Mouse (Mus musculus): ENCODE data around the gene Lax1. TPM values are rescaled to one million over a fixed set of nuclear protein-coding genes. Genes with fewer than 3 reads are reported as not detected.
A peak's percentile ranks its signal among the peaks of the same experiment; 100 is the strongest.
"Not testable (repeated sequence)": the region's sequence is repeated elsewhere in the genome, so short reads cannot be mapped to it uniquely, and the experiment has no call there.

The Lax1 gene
- total and polyA plus RNA-seq, 2 experiments from 2014 or later, result 0.15 TPM

GRCm38 (mm10) chr1:133711376-133711775 is 21.5 kb upstream of the Lax1 start:
- H3K9ac ChIP-seq (replicated peaks; ENCODE audit: low read depth, low read length), result no peak overlapping the region
- H3K27me3 ChIP-seq (ENCODE audit: control insufficient read depth, insufficient read depth, low read length), result no peaks in the 10 kb centered on the region
- H3K9me3 ChIP-seq (replicated peaks; ENCODE audit: control insufficient read depth, low read length), result no peaks in the 10 kb centered on the region
- TF ChIP-seq EP300 (IDR thresholded peaks at IDR 0.05; ENCODE audit: low read depth) (no peak), CTCF (IDR thresholded peaks at IDR 0.05; ENCODE audit: low read depth) (no peak)
- ATAC-seq (ENCODE audit: insufficient read depth, low read depth), result no peak
- 81% methylated on average over 6 of the region's 6 CpGs for WGBS
- H3K4me3 ChIP-seq (ENCODE audit: low read depth, low read length), result no peak overlapping the region
- peaks cover 26% of the 10 kb centered on the region for H3K36me3 ChIP-seq (replicated peaks; ENCODE audit: control insufficient read depth, insufficient read depth, low read length)
- DNase-seq (ENCODE audit: low spot score), result no peak
- no peaks in the 10 kb centered on the region for H3K4me1 ChIP-seq (ENCODE audit: control insufficient read depth, insufficient read depth)
- no peak overlapping the region for H3K4me2 ChIP-seq (ENCODE audit: low read depth, low read length)
- no peak overlapping the region for H3K27ac ChIP-seq (ENCODE audit: low read depth)

DNA sequence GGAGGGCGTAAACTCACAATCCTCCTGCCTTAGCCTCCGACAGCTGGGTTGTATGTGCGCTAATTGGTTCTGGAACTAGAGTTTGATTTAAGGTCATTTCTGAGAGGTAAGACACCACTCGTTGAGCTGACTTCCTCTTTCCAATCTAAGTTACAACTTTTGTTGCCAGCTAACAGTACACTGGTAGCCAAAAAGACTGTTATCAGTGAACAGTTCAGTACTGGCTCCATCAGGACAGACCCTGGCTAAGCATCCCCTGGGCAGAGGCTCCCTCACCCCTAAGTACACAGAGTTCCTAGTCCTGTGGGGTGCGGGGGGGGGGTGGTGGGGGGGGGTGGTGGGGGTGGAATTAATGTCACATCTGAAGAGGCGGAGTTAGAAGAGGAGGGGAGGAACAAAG is 21.0 kb upstream of the Lax1 start:
- 70% methylated on average over 6 of the region's 6 CpGs for WGBS

GRCm38 (mm10) chr1:133709292-133709691 is 19.4 kb upstream of the Lax1 start:
- no peaks in the 10 kb centered on the region for H3K4me1 ChIP-seq (ENCODE audit: control insufficient read depth, insufficient read depth)
- H3K9me3 ChIP-seq (replicated peaks; ENCODE audit: control insufficient read depth, low read length), result no peaks in the 10 kb centered on the region
- ATAC-seq (ENCODE audit: insufficient read depth, low read depth) (no peak), DNase-seq (ENCODE audit: low spot score) (no peak)
- H3K4me2 ChIP-seq (ENCODE audit: low read depth, low read length), result no peak overlapping the region
- TF ChIP-seq CTCF (IDR thresholded peaks at IDR 0.05; ENCODE audit: low read depth) (no peak), EP300 (IDR thresholded peaks at IDR 0.05; ENCODE audit: low read depth) (no peak)
- 74% methylated on average over 3 of the region's 3 CpGs for WGBS
- H3K27me3 ChIP-seq (ENCODE audit: control insufficient read depth, insufficient read depth, low read length), result no peaks in the 10 kb centered on the region
- H3K36me3 ChIP-seq (replicated peaks; ENCODE audit: control insufficient read depth, insufficient read depth, low read length), result peaks cover 31% of the 10 kb centered on the region
- H3K9ac ChIP-seq (replicated peaks; ENCODE audit: low read depth, low read length), result no peak overlapping the region
- H3K4me3 ChIP-seq (ENCODE audit: low read depth, low read length), result no peak overlapping the region
- no peak overlapping the region for H3K27ac ChIP-seq (ENCODE audit: low read depth)

More for the DNA sequence above, 21.0 kb upstream of the Lax1 start:
- Histone ChIP-seq H3K27me3 (ENCODE audit: control insufficient read depth, insufficient read depth, low read length) (no peaks in the 10 kb centered on the region), H3K4me1 (ENCODE audit: control insufficient read depth, insufficient read depth) (no peaks in the 10 kb centered on the region), H3K4me3 (ENCODE audit: low read depth, low read length) (no peak overlapping the region), H3K9me3 (replicated peaks; ENCODE audit: control insufficient read depth, low read length) (no peaks in the 10 kb centered on the region), H3K36me3 (replicated peaks; ENCODE audit: control insufficient read depth, insufficient read depth, low read length) (peaks cover 31% of the 10 kb centered on the region), H3K4me2 (ENCODE audit: low read depth, low read length) (no peak overlapping the region), H3K27ac (ENCODE audit: low read depth) (no peak overlapping the region), H3K9ac (replicated peaks; ENCODE audit: low read depth, low read length) (no peak overlapping the region)
- no peak for ATAC-seq (ENCODE audit: insufficient read depth, low read depth)
- no peak for DNase-seq (ENCODE audit: low spot score)
- TF ChIP-seq EP300 (IDR thresholded peaks at IDR 0.05; ENCODE audit: low read depth) (no peak), CTCF (IDR thresholded peaks at IDR 0.05; ENCODE audit: low read depth) (no peak)

DNA sequence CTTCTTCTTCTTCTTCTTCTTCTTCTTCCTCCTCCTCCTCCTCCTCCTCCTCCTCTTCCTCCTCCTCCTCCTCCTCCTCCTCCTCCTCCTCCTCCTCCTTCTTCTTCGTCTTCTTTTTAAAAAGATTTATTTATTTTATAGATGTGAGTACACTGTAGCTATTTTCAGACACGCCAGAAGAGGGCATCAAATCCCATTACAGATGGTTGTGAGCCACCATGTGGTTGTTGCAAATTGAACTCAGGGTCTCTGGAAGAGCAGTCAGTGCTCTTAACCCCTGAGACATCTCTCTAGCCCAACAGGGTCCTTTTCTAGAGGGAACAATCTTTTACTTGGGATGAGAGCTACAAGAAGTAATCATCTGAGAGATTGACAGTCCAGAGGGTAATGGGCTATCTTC is 11.9 kb upstream of the Lax1 start:
- H3K4me1 ChIP-seq (ENCODE audit: control insufficient read depth, insufficient read depth); H3K27me3 ChIP-seq (ENCODE audit: control insufficient read depth, insufficient read depth, low read length); H3K36me3 ChIP-seq (replicated peaks; ENCODE audit: control insufficient read depth, insufficient read depth, low read length); H3K4me3 ChIP-seq (ENCODE audit: low read depth, low read length); DNase-seq (ENCODE audit: low spot score); ATAC-seq (ENCODE audit: insufficient read depth, low read depth); H3K4me2 ChIP-seq (ENCODE audit: low read depth, low read length); H3K9ac ChIP-seq (replicated peaks; ENCODE audit: low read depth, low read length); H3K27ac ChIP-seq (ENCODE audit: low read depth); H3K9me3 ChIP-seq (replicated peaks; ENCODE audit: control insufficient read depth, low read length): not testable (repeated sequence)
- WGBS, result 28% methylated on average over 1 of the region's 2 CpGs
- peak; percentile 35 for TF ChIP-seq CTCF (IDR thresholded peaks at IDR 0.05; ENCODE audit: low read depth)

- no peak for TF ChIP-seq CTCF (IDR thresholded peaks at IDR 0.05; ENCODE audit: low read depth)
- no peak for TF ChIP-seq EP300 (IDR thresholded peaks at IDR 0.05; ENCODE audit: low read depth)
- no peak overlapping the region for H3K4me2 ChIP-seq (ENCODE audit: low read depth, low read length)
- DNase-seq (ENCODE audit: low spot score), result no peak
- H3K9me3 ChIP-seq (replicated peaks; ENCODE audit: control insufficient read depth, low read length), result no peaks in the 10 kb centered on the region
- H3K36me3 ChIP-seq (replicated peaks; ENCODE audit: control insufficient read depth, insufficient read depth, low read length), result no peaks in the 10 kb centered on the region
- no peak for ATAC-seq (ENCODE audit: insufficient read depth, low read depth)
- WGBS, result 95% methylated on average over 12 of the region's 12 CpGs
- H3K27me3 ChIP-seq (ENCODE audit: control insufficient read depth, insufficient read depth, low read length), result no peaks in the 10 kb centered on the region
- no peak overlapping the region for H3K27ac ChIP-seq (ENCODE audit: low read depth)
- no peak overlapping the region for H3K9ac ChIP-seq (replicated peaks; ENCODE audit: low read depth, low read length)
- peaks cover 29% of the 10 kb centered on the region for H3K4me1 ChIP-seq (ENCODE audit: control insufficient read depth, insufficient read depth)
- H3K4me3 ChIP-seq (ENCODE audit: low read depth, low read length), result no peak overlapping the region
Measured at GRCm38 (mm10) chr1:133697935-133698620, 8.2 kb upstream of the Lax1 start.

DNA sequence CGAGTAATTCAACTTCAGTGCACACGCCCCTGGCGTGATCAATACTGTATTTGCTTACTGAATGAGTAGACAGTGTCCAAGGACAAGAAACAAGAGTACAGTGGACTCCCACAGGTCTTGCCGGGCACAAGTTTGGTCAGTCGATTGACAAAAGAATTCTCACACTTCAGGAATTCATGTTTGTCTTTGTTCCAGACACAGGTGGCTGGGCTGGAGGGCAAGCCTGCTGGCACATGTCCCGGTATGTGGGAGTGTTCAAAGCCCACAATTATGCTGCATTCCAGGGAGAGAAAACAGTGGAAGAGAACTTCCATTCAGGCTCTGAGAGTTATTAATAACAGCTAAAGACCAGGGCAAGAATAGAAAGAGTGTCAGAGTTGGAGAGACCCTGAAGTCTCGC is 6.0 kb upstream of the Lax1 start:
- H3K4me1 ChIP-seq (ENCODE audit: control insufficient read depth, insufficient read depth), result peaks cover 29% of the 10 kb centered on the region
- TF ChIP-seq CTCF (IDR thresholded peaks at IDR 0.05; ENCODE audit: low read depth), result no peak
- no peak for TF ChIP-seq EP300 (IDR thresholded peaks at IDR 0.05; ENCODE audit: low read depth)
- H3K9me3 ChIP-seq (replicated peaks; ENCODE audit: control insufficient read depth, low read length), result no peaks in the 10 kb centered on the region
- H3K9ac ChIP-seq (replicated peaks; ENCODE audit: low read depth, low read length), result no peak overlapping the region
- H3K4me2 ChIP-seq (ENCODE audit: low read depth, low read length), result peak overlapping the region; percentile 12; the same call in 1 of the 2 replicates
- peak; percentile 81 for ATAC-seq (ENCODE audit: insufficient read depth, low read depth)
- no peaks in the 10 kb centered on the region for H3K36me3 ChIP-seq (replicated peaks; ENCODE audit: control insufficient read depth, insufficient read depth, low read length)
- 15% methylated on average over 7 of the region's 7 CpGs for WGBS
- DNase-seq (ENCODE audit: low spot score), result peak; percentile 83
- H3K27ac ChIP-seq (ENCODE audit: low read depth), result peak overlapping the region; percentile 83
- no peak overlapping the region for H3K4me3 ChIP-seq (ENCODE audit: low read depth, low read length)
- no peaks in the 10 kb centered on the region for H3K27me3 ChIP-seq (ENCODE audit: control insufficient read depth, insufficient read depth, low read length)
